Mouse (Mus musculus) frontal cortex, adult (tissue): Measurements from ENCODE around the gene Uap1l1.

Source experiments
- ATAC-seq: cut with Nextera tagmentation; 2 replicates; pipeline ENCODE4 v1.9.2; 2017; ENCODE audit warnings: mild to moderate bottlenecking, moderate library complexity, mixed read lengths; ENCODE audit not compliant: low TSS enrichment

The Uap1l1 gene

DNA sequence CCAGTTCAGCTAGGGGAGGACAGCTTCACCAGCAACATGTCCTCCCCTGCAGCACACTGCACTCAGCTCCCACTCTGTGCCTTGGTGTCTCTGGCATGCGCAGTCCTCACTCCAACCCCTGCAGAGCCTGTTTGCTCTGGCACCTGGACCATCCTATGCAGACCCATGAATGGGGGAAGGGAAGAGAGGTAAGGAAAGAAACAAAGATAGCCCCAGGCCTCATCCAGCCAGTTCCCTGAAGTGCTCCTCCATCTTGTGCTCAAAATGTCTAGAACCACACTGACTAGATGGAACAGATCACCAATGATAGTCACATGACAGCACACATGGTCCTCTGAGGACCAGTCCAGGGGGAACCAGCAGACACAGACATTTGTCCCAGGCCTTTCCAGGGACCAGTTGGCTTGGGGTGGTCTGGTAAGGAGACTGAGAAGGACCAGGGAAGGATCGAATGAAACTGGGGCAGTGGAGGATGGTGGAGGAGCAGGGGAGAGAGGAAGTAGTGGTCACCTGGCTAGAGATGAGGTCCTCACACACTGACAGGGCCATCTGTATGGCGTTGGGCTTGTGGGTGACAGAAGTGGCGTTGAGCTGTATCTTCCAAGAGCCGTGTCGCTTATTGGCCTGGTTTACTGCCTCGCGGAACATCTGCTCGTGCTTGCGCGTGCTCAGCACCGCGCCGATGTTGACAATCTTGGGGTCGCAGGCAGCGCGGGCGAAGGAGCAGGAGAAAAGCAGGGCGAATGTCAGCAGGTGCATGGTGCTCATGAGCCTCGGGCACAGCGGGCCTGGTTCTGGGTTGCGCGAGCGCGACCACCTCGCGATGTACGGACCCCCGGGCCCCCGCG, 47.1 kb downstream of the Uap1l1 start:
- ATAC-seq: peak; percentile 67

DNA sequence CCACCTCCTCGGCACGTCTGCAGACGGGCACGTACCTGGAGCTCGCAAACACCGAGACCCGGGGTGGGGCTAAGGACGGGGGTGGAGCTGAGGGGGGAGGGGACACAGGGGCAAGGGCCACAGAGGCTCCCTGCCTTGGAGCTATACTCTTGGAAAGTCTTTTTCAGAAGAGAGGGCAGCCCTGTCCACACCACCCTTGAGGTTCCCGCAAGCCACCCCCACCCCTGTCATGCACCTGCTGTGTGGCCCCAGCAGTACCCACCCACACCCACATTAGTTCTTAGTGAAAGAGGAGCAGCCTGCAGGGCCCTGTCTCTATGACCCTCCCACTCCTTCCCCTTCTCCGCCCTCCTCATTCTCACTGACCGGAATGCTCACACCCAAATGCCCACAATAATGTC, 54.0 kb downstream of the Uap1l1 start:
- no peak for ATAC-seq

DNA sequence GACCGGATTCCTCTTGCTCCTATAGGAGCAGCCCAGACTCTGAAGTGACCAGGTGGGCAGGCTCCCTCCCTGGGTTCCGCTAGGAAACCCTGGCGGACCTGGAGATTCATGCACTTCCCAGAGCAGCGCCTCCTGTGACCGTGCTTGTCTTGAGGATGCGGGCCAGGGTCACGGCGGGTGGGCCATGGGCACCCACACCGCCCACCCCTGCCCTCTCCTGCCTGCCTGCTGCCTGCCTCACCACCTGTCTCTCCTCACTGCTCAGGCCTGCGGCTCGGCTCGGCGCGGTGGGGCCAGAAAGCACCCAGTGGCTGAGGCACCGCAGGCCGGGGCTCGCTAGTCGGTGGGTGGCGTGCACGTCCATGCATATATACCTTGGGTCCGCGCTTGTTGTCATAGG, 54.5 kb downstream of the Uap1l1 start:
- no peak for ATAC-seq

DNA sequence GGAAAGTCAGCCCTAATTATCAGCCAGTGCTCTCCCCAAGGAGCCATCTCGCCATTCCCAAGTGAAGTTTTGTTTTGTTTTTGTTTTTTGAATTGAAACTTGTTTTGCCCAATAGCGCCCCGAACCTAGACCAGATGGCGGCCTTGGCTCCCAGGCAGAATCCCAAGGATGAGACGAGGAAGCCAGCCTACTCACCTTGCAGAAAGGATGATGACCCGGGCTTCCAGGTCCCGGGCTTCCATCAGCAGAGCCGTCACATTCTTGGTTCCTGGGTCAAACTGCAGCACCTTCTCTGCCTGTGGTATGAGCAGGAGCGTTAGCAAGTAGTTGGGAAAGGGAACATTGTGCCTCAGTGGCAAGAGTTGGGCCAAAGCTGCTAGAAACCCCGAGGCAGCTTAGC, 55.3 kb downstream of the Uap1l1 start:
- ATAC-seq: no peak
